Mouse (Mus musculus) MEL (cell line): ENCODE measurements around the gene Mrpl58. TPM values are rescaled to one million over a fixed set of nuclear protein-coding genes. Genes with fewer than 3 reads are reported as not detected.

ENCODE experiments used
- DNase-seq: peaks from one replicate; pipeline ENCODE4 v3.0.0; 2011; ENCODE audit warnings: low read depth, low spot score
- H3K27ac ChIP-seq: 2 replicates; pipeline ENCODE4 v1.5.1; 2012; ENCODE audit warnings: low read depth, mild to moderate bottlenecking, control low read depth, low read length, moderate library complexity; ENCODE audit not compliant: control insufficient read depth
- H3K27me3 ChIP-seq, 2 experiments: fragments of 150-350 bp in 1 of 2; sonication (generic) in 1 of 2; 2 replicates each; pipeline ENCODE4 v1.6.1; 2012; ENCODE audit warnings: low read length in 2 of 2, mild to moderate bottlenecking in 2 of 2, improper control_type of control experiment in 1 of 2, moderate library complexity in 1 of 2; ENCODE audit not compliant: insufficient read depth in 2 of 2, control insufficient read depth in 1 of 2
- H3K36me3 ChIP-seq, 2 experiments: 2 replicates each; pipeline ENCODE4 v1.6.1; 2012 to 2014; ENCODE audit warnings: low read length in 2 of 2, improper control_type of control experiment in 1 of 2, inconsistent platforms in 1 of 2, mild to moderate bottlenecking in 1 of 2; ENCODE audit not compliant: insufficient read depth in 2 of 2, control insufficient read depth in 1 of 2
- H3K4me1 ChIP-seq, 2 experiments: fragments of 150-350 bp in 1 of 2; sonication (generic) in 1 of 2; 2 replicates each; pipeline ENCODE4 v1.6.1; 2012; ENCODE audit warnings: low read length in 2 of 2, improper control_type of control experiment in 1 of 2, mild to moderate bottlenecking in 1 of 2; ENCODE audit not compliant: insufficient read depth in 2 of 2, control insufficient read depth in 1 of 2
- H3K4me3 ChIP-seq, 2 experiments: fragments of 150-350 bp in 1 of 2; sonication (generic) in 1 of 2; 2 replicates each; pipeline ENCODE4 v1.5.1; 2012; ENCODE audit warnings: low read depth in 2 of 2, low read length in 2 of 2, mild to moderate bottlenecking in 2 of 2, moderate library complexity in 2 of 2, control low read depth in 1 of 2, improper control_type of control experiment in 1 of 2; ENCODE audit not compliant: control insufficient read depth in 1 of 2, insufficient read depth in 1 of 2
- H3K79me2 ChIP-seq: 2 replicates; pipeline ENCODE4 v1.6.1; 2012; ENCODE audit warnings: mild to moderate bottlenecking, low read length, moderate library complexity; ENCODE audit not compliant: control insufficient read depth, poor library complexity, insufficient read depth
- H3K9ac ChIP-seq: 2 replicates; pipeline ENCODE4 v1.6.1; 2012; ENCODE audit warnings: low read depth, mild to moderate bottlenecking, control low read depth, low read length, moderate library complexity; ENCODE audit not compliant: control insufficient read depth, poor library complexity, severe bottlenecking
- H3K9me3 ChIP-seq: fragments of 150-350 bp; sonication (generic); replicated peaks from 2 replicates; pipeline ENCODE4 v1.6.1; 2012; ENCODE audit warnings: mild to moderate bottlenecking, low read length, improper control_type of control experiment, moderate library complexity; ENCODE audit not compliant: insufficient read depth
- BHLHE40 ChIP-seq: IDR thresholded peaks from 2 replicates; pipeline ENCODE4 v1.6.1; 2012; ENCODE audit warnings: low read depth, mild to moderate bottlenecking, inconsistent platforms, low read length, improper control_type of control experiment, borderline replicate concordance
- ELF1 ChIP-seq: IDR thresholded peaks from 2 replicates; pipeline ENCODE4 v1.6.1; 2014; ENCODE audit warnings: low read depth, mild to moderate bottlenecking, inconsistent platforms, low read length, improper control_type of control experiment, moderate library complexity
- EP300 ChIP-seq, 2 experiments: IDR thresholded peaks; 2 replicates each; pipeline ENCODE4 v1.6.1; 2011; ENCODE audit warnings: improper control_type of control experiment in 2 of 2, low read length in 2 of 2, low read depth in 1 of 2, mild to moderate bottlenecking in 1 of 2
- ETS1 ChIP-seq: IDR thresholded peaks from 2 replicates; pipeline ENCODE4 v1.6.1; 2012; ENCODE audit warnings: low read depth, mild to moderate bottlenecking, inconsistent platforms, low read length, improper control_type of control experiment, moderate library complexity
- GABPA ChIP-seq: IDR thresholded peaks from 2 replicates; pipeline ENCODE4 v1.6.1; 2012; ENCODE audit warnings: low read depth, mild to moderate bottlenecking, inconsistent platforms, low read length, improper control_type of control experiment, moderate library complexity
- GATA1 ChIP-seq: IDR thresholded peaks from 2 replicates; pipeline ENCODE4 v1.6.1; 2011; ENCODE audit warnings: low read depth, low read length, improper control_type of control experiment
- HCFC1 ChIP-seq: IDR thresholded peaks from 2 replicates; pipeline ENCODE4 v1.6.1; 2012; ENCODE audit warnings: low read depth, mild to moderate bottlenecking, inconsistent platforms, low read length, improper control_type of control experiment, moderate library complexity
- MAFK ChIP-seq: IDR thresholded peaks from 2 replicates; pipeline ENCODE4 v1.6.1; 2011; ENCODE audit warnings: low read depth, mild to moderate bottlenecking, low read length, improper control_type of control experiment, borderline replicate concordance
- MAX ChIP-seq: IDR thresholded peaks from 2 replicates; pipeline ENCODE4 v1.6.1; 2011; ENCODE audit warnings: low read length, improper control_type of control experiment
- MEF2A ChIP-seq: IDR thresholded peaks from 2 replicates; pipeline ENCODE4 v1.6.1; 2014; ENCODE audit warnings: low read depth, mild to moderate bottlenecking, inconsistent platforms, low read length, improper control_type of control experiment; ENCODE audit not compliant: poor library complexity, insufficient replicate concordance, severe bottlenecking; ENCODE audit errors: extremely low read depth
- MXI1 ChIP-seq: IDR thresholded peaks from 2 replicates; pipeline ENCODE4 v1.6.1; 2011; ENCODE audit warnings: mild to moderate bottlenecking, low read depth, low read length, improper control_type of control experiment
- MYB ChIP-seq: IDR thresholded peaks from 2 replicates; pipeline ENCODE4 v1.6.1; 2011; ENCODE audit warnings: mild to moderate bottlenecking, low read depth, low read length, improper control_type of control experiment
- NRF1 ChIP-seq: IDR thresholded peaks from 2 replicates; pipeline ENCODE4 v1.6.1; 2014; ENCODE audit warnings: low read depth, mild to moderate bottlenecking, inconsistent platforms, low read length, improper control_type of control experiment, moderate library complexity; ENCODE audit not compliant: poor library complexity, insufficient read depth, severe bottlenecking
- POLR2A ChIP-seq, 2 experiments: IDR thresholded peaks; 2 replicates each; pipeline ENCODE4 v1.6.1; 2011 to 2012; ENCODE audit warnings: low read length in 2 of 2, mild to moderate bottlenecking in 2 of 2, control low read depth in 1 of 2, improper control_type of control experiment in 1 of 2, low read depth in 1 of 2, moderate library complexity in 1 of 2; ENCODE audit not compliant: control insufficient read depth in 1 of 2, insufficient read depth in 1 of 2, poor library complexity in 1 of 2
- POLR2AphosphoS2 ChIP-seq: IDR thresholded peaks from 2 replicates; pipeline ENCODE4 v1.6.1; 2011; ENCODE audit warnings: low read length, improper control_type of control experiment
- POLR2AphosphoS5 ChIP-seq: IDR thresholded peaks from 2 replicates; pipeline ENCODE4 v1.6.1; 2012; ENCODE audit warnings: low read depth, borderline replicate concordance, mild to moderate bottlenecking, inconsistent platforms, low read length, moderate library complexity, mixed read lengths
- RAD21 ChIP-seq: IDR thresholded peaks from 2 replicates; pipeline ENCODE4 v1.6.1; 2011; ENCODE audit warnings: mild to moderate bottlenecking, low read depth, low read length, improper control_type of control experiment
- RCOR1 ChIP-seq: IDR thresholded peaks from 2 replicates; pipeline ENCODE4 v1.6.1; 2012; ENCODE audit warnings: low read depth, mild to moderate bottlenecking, inconsistent platforms, low read length, improper control_type of control experiment
- SMC3 ChIP-seq: IDR thresholded peaks from 2 replicates; pipeline ENCODE4 v1.6.1; 2011; ENCODE audit warnings: low read depth, low read length, improper control_type of control experiment
- TAL1 ChIP-seq: IDR thresholded peaks from 2 replicates; pipeline ENCODE4 v1.6.1; 2012; ENCODE audit warnings: mild to moderate bottlenecking, inconsistent platforms, low read length, moderate library complexity, mixed read lengths
- TCF12 ChIP-seq: IDR thresholded peaks from 2 replicates; pipeline ENCODE4 v1.6.1; 2014; ENCODE audit warnings: low read depth, mild to moderate bottlenecking, inconsistent platforms, low read length, improper control_type of control experiment, moderate library complexity
- USF1 ChIP-seq: IDR thresholded peaks from 2 replicates; pipeline ENCODE4 v1.6.1; 2014; ENCODE audit warnings: low read depth, mild to moderate bottlenecking, inconsistent platforms, low read length, improper control_type of control experiment, moderate library complexity
- USF2 ChIP-seq, 2 experiments: IDR thresholded peaks; 2 replicates each; pipeline ENCODE4 v1.6.1; 2011 to 2012; ENCODE audit warnings: improper control_type of control experiment in 2 of 2, low read length in 2 of 2, borderline replicate concordance in 1 of 2, inconsistent platforms in 1 of 2, low read depth in 1 of 2, mild to moderate bottlenecking in 1 of 2; ENCODE audit not compliant: insufficient read depth in 1 of 2
- ZC3H11A ChIP-seq: IDR thresholded peaks from 2 replicates; pipeline ENCODE4 v1.6.1; 2012; ENCODE audit warnings: low read depth, mild to moderate bottlenecking, inconsistent platforms, low read length, improper control_type of control experiment
- polyA plus RNA-seq, 2 experiments: library from polyadenylated mRNA; stranded (reverse) in 1 of 2; unstranded in 1 of 2; fragments of >175 nt in 1 of 2; fragments of >200 nt in 1 of 2; gene quantifications; 2 replicates each; pipeline versions ENCODE4 v1.2.1 to v1.2.4; 2012; ENCODE audit warnings: low replicate concordance in 2 of 2, low read depth in 1 of 2; ENCODE audit not compliant: insufficient read length in 2 of 2, insufficient read depth in 1 of 2, missing spikeins in 1 of 2
- total RNA-seq: library from RNA; depleted of rRNA; stranded (reverse); fragments of 300-350 nt; gene quantifications from 2 replicates; pipeline ENCODE4 v1.2.3, GENCODE M21; 2012

Mrpl58 gene
- total and polyA plus RNA-seq, 3 experiments: 137 TPM; not detected in 1

GRCm38 (mm10) chr11:115370368-115370767 lies 33.2 kb upstream of the Mrpl58 start:
- H3K9ac ChIP-seq: no peak overlapping the region
- H3K4me1 ChIP-seq: peaks cover 3 to 7% of the 10 kb centered on the region in 2 experiments; a peak in 3 of 4 replicates
- H3K79me2 ChIP-seq: no peaks in the 10 kb centered on the region
- peaks cover 0 to 5% of the 10 kb centered on the region in 2 experiments; a peak in 2 of 4 replicates for H3K36me3 ChIP-seq
- TF ChIP-seq SMC3: no peak
- no peak for TF ChIP-seq MYB
- peak; percentile 21 to 37; a peak in 2 of 4 replicates for TF ChIP-seq EP300 (IDR thresholded peaks at IDR 0.05; ENCODE audit: low read depth in 1 of 2, low read length in 2 of 2)
- peak; percentile 98 for TF ChIP-seq RCOR1
- no peak for TF ChIP-seq POLR2A (IDR thresholded peaks at IDR 0.05; ENCODE audit: control insufficient read depth in 1 of 2, insufficient read depth in 1 of 2, low read depth in 1 of 2, low read length in 2 of 2, poor library complexity in 1 of 2)
- no peak for TF ChIP-seq USF1
- no peak for TF ChIP-seq RAD21
- TF ChIP-seq TAL1: peak; percentile 42; the same call in 1 of the 2 replicates
- no peak for TF ChIP-seq ZC3H11A
- peak; percentile 63; the same call in 1 of the 2 replicates for TF ChIP-seq TCF12
- H3K27me3 ChIP-seq: peaks cover 3 to 7% of the 10 kb centered on the region in 2 experiments; a peak in 3 of 4 replicates
- H3K27ac ChIP-seq: no peak overlapping the region
- DNase-seq: peak; percentile 42
- no peak overlapping the region for H3K4me3 ChIP-seq
- H3K9me3 ChIP-seq: no peaks in the 10 kb centered on the region

DNA sequence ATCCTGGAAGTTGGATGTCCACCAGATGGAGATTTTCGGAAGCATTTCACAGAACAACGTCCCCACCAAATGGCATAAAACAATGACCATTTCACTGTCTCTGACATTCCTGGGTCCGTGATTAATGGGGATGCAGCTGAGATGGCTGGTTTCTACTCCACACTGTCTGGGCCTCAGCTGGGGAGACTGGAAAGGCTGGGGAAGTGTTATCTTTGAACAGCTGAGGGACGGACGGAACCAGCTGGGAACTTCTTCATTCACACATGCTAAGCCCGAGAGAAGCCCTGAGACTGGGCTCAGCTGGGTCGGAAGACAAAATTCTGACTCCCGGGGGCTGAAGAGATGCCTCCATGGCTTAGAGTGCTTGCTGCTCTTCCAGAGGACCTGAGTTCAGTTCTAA lies 32.2 kb upstream of the Mrpl58 start:
- H3K4me3 ChIP-seq: no peak overlapping the region
- DNase-seq: no peak
- no peaks in the 10 kb centered on the region for H3K9me3 ChIP-seq
- H3K27ac ChIP-seq: no peak overlapping the region
- H3K4me1 ChIP-seq: no peaks in the 10 kb centered on the region; a peak in 1 of 4 replicates
- H3K9ac ChIP-seq: no peak overlapping the region
- H3K79me2 ChIP-seq: no peaks in the 10 kb centered on the region
- H3K27me3 ChIP-seq: peaks cover 3 to 7% of the 10 kb centered on the region in 2 experiments; a peak in 3 of 4 replicates
- TF ChIP-seq EP300 (IDR thresholded peaks at IDR 0.05; ENCODE audit: low read depth in 1 of 2, low read length in 2 of 2) (no peak), TCF12 (no peak), NRF1 (no peak), MXI1 (no peak), RAD21 (no peak), HCFC1 (no peak), MEF2A (no peak), BHLHE40 (no peak), ETS1 (no peak), USF2 (IDR thresholded peaks at IDR 0.05; ENCODE audit: borderline replicate concordance in 1 of 2, insufficient read depth in 1 of 2, low read depth in 1 of 2, low read length in 2 of 2) (no peak), MAX (no peak), USF1 (no peak), ELF1 (no peak), MAFK (no peak), GATA1 (no peak), POLR2AphosphoS5 (no peak), GABPA (no peak), POLR2AphosphoS2 (no peak), TAL1 (no peak), ZC3H11A (no peak)
- no peaks in the 10 kb centered on the region; a peak in 1 of 4 replicates for H3K36me3 ChIP-seq
